Mouse (Mus musculus): ENCODE measurements at regions not wholly inside any gene's neighbourhood (a gene's known extent, or its start where the extent isn't known, plus 50 kb on each side); places are given as distances from the start of the nearest gene placed in this dataset.

DNA sequence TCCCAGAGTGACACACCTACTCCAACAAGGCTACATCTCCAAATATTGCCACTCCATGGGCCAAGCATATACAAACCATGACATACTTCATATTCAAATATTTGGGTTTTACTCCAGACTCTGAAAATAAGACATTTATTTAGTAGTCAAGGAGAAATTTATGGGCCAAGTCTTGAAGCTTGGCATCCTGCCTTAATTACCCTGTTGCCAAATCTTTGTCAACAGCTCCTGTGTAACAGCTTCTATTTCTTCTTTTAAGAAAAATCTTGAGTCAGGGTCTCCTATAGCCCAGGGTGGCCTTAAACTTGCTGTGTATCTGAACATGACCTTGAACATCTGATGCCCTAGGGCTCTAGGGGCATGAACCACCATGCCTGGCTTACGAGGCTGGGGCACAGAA, 138.5 kb upstream of the Psmd7 start:
- TF ChIP-seq POLR2A (IDR thresholded peaks at IDR 0.05; ENCODE audit: borderline replicate concordance, extremely low read depth, low read depth, low read length) (no peak), CTCF (IDR thresholded peaks at IDR 0.05; ENCODE audit: insufficient read depth, low read length) (no peak)
